Mouse (Mus musculus) ES-Bruce4 (cell line): ENCODE results near the gene Gm28048.

Experiments
- EP300 ChIP-seq: IDR thresholded peaks from 2 replicates; pipeline ENCODE4 v1.6.1; 2011; ENCODE audit warnings: low read depth, low read length; ENCODE audit not compliant: insufficient read depth
- POLR2A ChIP-seq: IDR thresholded peaks from one replicate; pipeline ENCODE4 v1.8.1; 2011; ENCODE audit warnings: low read length; ENCODE audit not compliant: insufficient read depth

GRCm38 (mm10) chr11:23020841-23021240, 39.0 kb upstream of the Gm28048 start:
- no peak for TF ChIP-seq POLR2A
- no peak for TF ChIP-seq EP300
